ENCODE assay signal across 19 mouse cellular contexts in genomic region chr8:66918471-66918870, GRCm38 (mm10). TPM values are rescaled to one million over a fixed set of nuclear protein-coding genes. Genes with fewer than 3 reads are reported as not detected.
A peak's percentile ranks its signal among the peaks of the same experiment; 100 is the strongest.
DNase-seq lines count a peak whose midpoint lies in the region; ATAC-seq lines count a peak whose summit lies in the region.
"Had no signal": no experiment of that assay in that cellular context is flagged by ENCODE, and none has a peak within 500 bp of the region (broad histone marks: within the 10 kb centered on the region; RNA-seq: fewer than 3 reads in every experiment).

No protein-coding gene starts in this region.

- no peaks in the 10 kb centered on the region for H3K4me1 ChIP-seq in forebrain, embryonic 11.5 days (replicated peaks; ENCODE audit: control insufficient read depth, insufficient read depth, low read length)
- H3K4me1 ChIP-seq in forebrain, embryonic 16.5 days (replicated peaks; ENCODE audit: control insufficient read depth, insufficient read depth, low read length), result no peaks in the 10 kb centered on the region
- no peaks in the 10 kb centered on the region for H3K4me1 ChIP-seq in hindbrain, embryonic 14.5 days (replicated peaks; ENCODE audit: control insufficient read depth, insufficient read depth, low read length)
- H3K4me1 ChIP-seq in hindbrain, embryonic 12.5 days, result no peaks in the 10 kb centered on the region
- H3K4me1 ChIP-seq in midbrain, embryonic 13.5 days (replicated peaks), result no peaks in the 10 kb centered on the region
- H3K4me1 ChIP-seq in midbrain, embryonic 16.5 days (ENCODE audit: control insufficient read depth, insufficient read depth, low read length), result no peaks in the 10 kb centered on the region
- H3K4me1 ChIP-seq: liver, embryonic 12.5 days had no signal

- H3K9ac ChIP-seq in forebrain, embryonic 11.5 days (ENCODE audit: low read length), result no peak overlapping the region
- no peak overlapping the region for H3K9ac ChIP-seq in forebrain, embryonic 16.5 days (replicated peaks; ENCODE audit: low read depth, low read length)
- no peak overlapping the region for H3K9ac ChIP-seq in hindbrain, embryonic 14.5 days
- H3K9ac ChIP-seq in hindbrain, embryonic 12.5 days, result no peak overlapping the region
- H3K9ac ChIP-seq in midbrain, embryonic 13.5 days (replicated peaks), result no peak overlapping the region
- no peak overlapping the region for H3K9ac ChIP-seq in midbrain, embryonic 16.5 days (ENCODE audit: low read depth, low read length)
- H3K9ac ChIP-seq: liver, embryonic 12.5 days; lung, embryonic 14.5 days had no signal

- DNase-seq in forebrain, embryonic 11.5 days (ENCODE audit: low spot score), result no peak
- DNase-seq in hindbrain, embryonic 14.5 days (ENCODE audit: low spot score), result no peak
- peak; percentile 45 for DNase-seq in splenic B cell, adult 2 months (ENCODE audit: low read depth, low spot score)
- DNase-seq in cerebellum, adult 11 months, result no peak
- DNase-seq: adrenal gland, adult 8-10 months; cerebellum, adult 9-11 months; gastrocnemius, adult 2 months; heart, postnatal 14 days; kidney, adult 11 months; lung, embryonic 14.5 days; lung, postnatal 4 days; thymus, postnatal 25 days had no signal

- H3K27ac ChIP-seq in forebrain, embryonic 11.5 days (ENCODE audit: low read depth, low read length), result no peak overlapping the region
- H3K27ac ChIP-seq in forebrain, embryonic 16.5 days (ENCODE audit: low read length), result no peak overlapping the region
- H3K27ac ChIP-seq in hindbrain, embryonic 14.5 days, result no peak overlapping the region
- no peak overlapping the region for H3K27ac ChIP-seq in hindbrain, embryonic 12.5 days
- H3K27ac ChIP-seq in midbrain, embryonic 13.5 days, result no peak overlapping the region
- no peak overlapping the region for H3K27ac ChIP-seq in midbrain, embryonic 16.5 days (ENCODE audit: low read length)
- H3K27ac ChIP-seq: gastrocnemius, adult 2 months; liver, embryonic 12.5 days had no signal

- no peak overlapping the region for H3K4me3 ChIP-seq in forebrain, embryonic 11.5 days (ENCODE audit: low read depth, low read length)
- no peak overlapping the region for H3K4me3 ChIP-seq in forebrain, embryonic 16.5 days (replicated peaks; ENCODE audit: low read length)
- no peak overlapping the region for H3K4me3 ChIP-seq in hindbrain, embryonic 14.5 days (replicated peaks; ENCODE audit: low read length)
- no peak overlapping the region for H3K4me3 ChIP-seq in hindbrain, embryonic 12.5 days
- H3K4me3 ChIP-seq in midbrain, embryonic 13.5 days (replicated peaks), result no peak overlapping the region
- H3K4me3 ChIP-seq in midbrain, embryonic 16.5 days (ENCODE audit: low read depth, low read length), result no peak overlapping the region
- H3K4me3 ChIP-seq: gastrocnemius, adult 2 months; liver, embryonic 12.5 days had no signal

- no peaks in the 10 kb centered on the region for H3K9me3 ChIP-seq in forebrain, embryonic 11.5 days (ENCODE audit: control insufficient read depth, low read length)
- no peaks in the 10 kb centered on the region for H3K9me3 ChIP-seq in forebrain, embryonic 16.5 days (ENCODE audit: control insufficient read depth, low read length)
- H3K9me3 ChIP-seq in hindbrain, embryonic 14.5 days (ENCODE audit: control insufficient read depth, low read length), result no peaks in the 10 kb centered on the region
- no peaks in the 10 kb centered on the region for H3K9me3 ChIP-seq in hindbrain, embryonic 12.5 days (replicated peaks)
- H3K9me3 ChIP-seq in midbrain, embryonic 13.5 days, result no peaks in the 10 kb centered on the region
- H3K9me3 ChIP-seq in midbrain, embryonic 16.5 days (replicated peaks; ENCODE audit: control insufficient read depth, low read length, poor library complexity, severe bottlenecking), result no peaks in the 10 kb centered on the region; the same call in 1 of the 2 replicates
- H3K9me3 ChIP-seq: liver, embryonic 12.5 days had no signal

- no peaks in the 10 kb centered on the region for H3K36me3 ChIP-seq in forebrain, embryonic 11.5 days (ENCODE audit: control insufficient read depth, insufficient read depth, low read length)
- no peaks in the 10 kb centered on the region for H3K36me3 ChIP-seq in forebrain, embryonic 16.5 days (ENCODE audit: control insufficient read depth, insufficient read depth)
- H3K36me3 ChIP-seq in hindbrain, embryonic 14.5 days (replicated peaks; ENCODE audit: control insufficient read depth, insufficient read depth), result no peaks in the 10 kb centered on the region
- H3K36me3 ChIP-seq in hindbrain, embryonic 12.5 days, result no peaks in the 10 kb centered on the region
- no peaks in the 10 kb centered on the region for H3K36me3 ChIP-seq in midbrain, embryonic 13.5 days
- no peaks in the 10 kb centered on the region for H3K36me3 ChIP-seq in midbrain, embryonic 16.5 days (ENCODE audit: control insufficient read depth, insufficient read depth, low read length)
- no peaks in the 10 kb centered on the region for H3K36me3 ChIP-seq in splenic B cell, adult 2 months (ENCODE audit: control insufficient read depth, insufficient read depth, low read length, poor library complexity, severe bottlenecking)
- H3K36me3 ChIP-seq: liver, embryonic 12.5 days had no signal

- no peaks in the 10 kb centered on the region for H3K27me3 ChIP-seq in forebrain, embryonic 11.5 days (ENCODE audit: control insufficient read depth, insufficient read depth, low read length)
- no peaks in the 10 kb centered on the region for H3K27me3 ChIP-seq in forebrain, embryonic 16.5 days (replicated peaks; ENCODE audit: control insufficient read depth, insufficient read depth, low read length)
- no peaks in the 10 kb centered on the region for H3K27me3 ChIP-seq in hindbrain, embryonic 14.5 days (ENCODE audit: control insufficient read depth, insufficient read depth, low read length)
- no peaks in the 10 kb centered on the region for H3K27me3 ChIP-seq in hindbrain, embryonic 12.5 days
- no peaks in the 10 kb centered on the region for H3K27me3 ChIP-seq in midbrain, embryonic 13.5 days
- no peaks in the 10 kb centered on the region for H3K27me3 ChIP-seq in midbrain, embryonic 16.5 days (ENCODE audit: control insufficient read depth, insufficient read depth, low read depth, low read length)
- H3K27me3 ChIP-seq in splenic B cell, adult 2 months (ENCODE audit: control insufficient read depth, insufficient read depth, low read length, poor library complexity, severe bottlenecking), result no peaks in the 10 kb centered on the region
- H3K27me3 ChIP-seq: liver, embryonic 12.5 days had no signal

- H3K4me2 ChIP-seq in forebrain, embryonic 11.5 days (ENCODE audit: low read depth, low read length, severe bottlenecking), result no peak overlapping the region
- no peak overlapping the region for H3K4me2 ChIP-seq in forebrain, embryonic 16.5 days (ENCODE audit: low read length)
- H3K4me2 ChIP-seq in hindbrain, embryonic 14.5 days (replicated peaks), result no peak overlapping the region
- no peak overlapping the region for H3K4me2 ChIP-seq in hindbrain, embryonic 12.5 days (replicated peaks)
- no peak overlapping the region for H3K4me2 ChIP-seq in midbrain, embryonic 13.5 days (replicated peaks)
- no peak overlapping the region for H3K4me2 ChIP-seq in midbrain, embryonic 16.5 days (ENCODE audit: low read length)
- H3K4me2 ChIP-seq: heart, embryonic 11.5 days; liver, embryonic 12.5 days; lung, embryonic 14.5 days had no signal

- ATAC-seq in forebrain, embryonic 11.5 days (replicated peaks; ENCODE audit: low FRiP score), result 0 out of 2 replicates have a peak, but pooled peaks have one; percentile 33
- no peak for ATAC-seq in forebrain, embryonic 16.5 days
- 0 out of 2 replicates have a peak, but pooled peaks have one; percentile 31 for ATAC-seq in hindbrain, embryonic 14.5 days (ENCODE audit: low FRiP score)
- ATAC-seq in hindbrain, embryonic 12.5 days (ENCODE audit: low FRiP score), result no peak; the same call in 1 of the 2 replicates
- ATAC-seq in midbrain, embryonic 13.5 days, result peak; percentile 26; the same call in 1 of the 2 replicates
- no peak for ATAC-seq in midbrain, embryonic 16.5 days
- ATAC-seq: Patski had no signal

- WGBS in forebrain, embryonic 11.5 days, result 67% methylated on average over 4 of the region's 4 CpGs
- WGBS in forebrain, embryonic 16.5 days, result 69% methylated on average over 4 of the region's 4 CpGs
- WGBS in hindbrain, embryonic 14.5 days, result 73% methylated on average over 4 of the region's 4 CpGs
- WGBS in hindbrain, embryonic 12.5 days, result 53% methylated on average over 4 of the region's 4 CpGs
- WGBS in midbrain, embryonic 13.5 days, result 68% methylated on average over 4 of the region's 4 CpGs
- WGBS in midbrain, embryonic 16.5 days, result 65% methylated on average over 4 of the region's 4 CpGs

RNA-seq across cellular contexts. Expression of gene Naf1, which starts 58.5 kb away (rescaled TPM):
- 5.6 and 5.9 TPM in 2 replicates for polyA plus RNA-seq in forebrain, embryonic 11.5 days (2014; fragmentation: Nextera tagmentation; extraction: Ambion mirVana)
- polyA plus RNA-seq in forebrain, embryonic 16.5 days (2015; fragmentation: Nextera tagmentation; extraction: Ambion mirVana), result 2.0 and 2.2 TPM in 2 replicates
- polyA plus RNA-seq in hindbrain, embryonic 14.5 days (2014; fragmentation: Nextera tagmentation; extraction: Ambion mirVana), result 3.6 and 3.8 TPM in 2 replicates
- polyA plus RNA-seq in hindbrain, embryonic 12.5 days (2016; fragmentation: Nextera tagmentation; extraction: Ambion mirVana), result 3.6 TPM in 2 replicates
- 1.8 and 2.7 TPM in 2 replicates for polyA plus RNA-seq in midbrain, embryonic 13.5 days (2015; fragmentation: Nextera tagmentation; extraction: Ambion mirVana)
- polyA plus RNA-seq in midbrain, embryonic 16.5 days (2015; fragmentation: Nextera tagmentation; extraction: Ambion mirVana), result 1.5 and 1.6 TPM in 2 replicates

Comparison
In these comparisons a context has a peak if more than half of its experiments do, and no peak if none do; other contexts are left out.
1. ATAC-seq: peak in forebrain, embryonic 11.5 days (single experiment), hindbrain, embryonic 14.5 days (single experiment) and midbrain, embryonic 13.5 days (single experiment); none in forebrain, embryonic 16.5 days (single experiment), hindbrain, embryonic 12.5 days (single experiment) and midbrain, embryonic 16.5 days (single experiment).